In genomic region chr6:99103911-99104310, GRCm38 (mm10) we compare ENCODE assay signal across 27 mouse cellular contexts.
DNase-seq lines count a peak whose midpoint lies in the region; ATAC-seq and TF ChIP-seq lines count a peak whose summit lies in the region.
"Had no signal": no experiment of that assay in that cellular context is flagged by ENCODE, and none has a peak within 500 bp of the region (broad histone marks: within the 10 kb centered on the region; RNA-seq: fewer than 3 reads in every experiment).

No protein-coding gene starts in this region.

- peaks cover 13% of the 10 kb centered on the region for H3K4me1 ChIP-seq in forebrain, embryonic 11.5 days (replicated peaks; ENCODE audit: control insufficient read depth, insufficient read depth, low read length)
- H3K4me1 ChIP-seq in forebrain, postnatal 0 days (ENCODE audit: insufficient read depth) = no peaks in the 10 kb centered on the region
- peaks cover 44% of the 10 kb centered on the region for H3K4me1 ChIP-seq in intestine, embryonic 16.5 days (ENCODE audit: control insufficient read depth, insufficient read depth, low read length)

- H3K27me3 ChIP-seq in forebrain, embryonic 11.5 days (ENCODE audit: control insufficient read depth, insufficient read depth, low read length) = no peaks in the 10 kb centered on the region
- no peaks in the 10 kb centered on the region for H3K27me3 ChIP-seq in forebrain, postnatal 0 days (ENCODE audit: insufficient read depth, low read length)
- no peaks in the 10 kb centered on the region for H3K27me3 ChIP-seq in intestine, embryonic 16.5 days (replicated peaks; ENCODE audit: control insufficient read depth, insufficient read depth, low read length)
- H3K27me3 ChIP-seq: embryonic facial prominence, embryonic 12.5 days; hindbrain, embryonic 15.5 days; limb, embryonic 12.5 days; liver, embryonic 12.5 days; midbrain, embryonic 12.5 days; stomach, embryonic 15.5 days had no signal

- no peak for DNase-seq in forebrain, embryonic 11.5 days (ENCODE audit: low spot score)
- no peak for DNase-seq in forebrain, postnatal 0 days
- peak; percentile 19 for DNase-seq in kidney, adult 9 months
- no peak for DNase-seq in kidney, adult 8-10 months
- peak; percentile 79 for DNase-seq in Muller cell, postnatal 12 days (ENCODE audit: inconsistent ontology term)
- no peak for DNase-seq in layer of hippocampus, postnatal 14 days (ENCODE audit: low spot score in 2 of 2)
- DNase-seq in cerebellum, adult 11 months = no peak
- DNase-seq: adrenal gland, postnatal 25 days; cerebellum, adult 9-11 months; gastrocnemius, adult 2 months; heart, postnatal 4 days; kidney, postnatal 25 days; layer of hippocampus, postnatal 36 days; lung, adult 18-20 months; lung, postnatal 10 days; right cerebral cortex, postnatal 4 days; thymus, adult 2 months; thymus, postnatal 4 days had no signal

- TF ChIP-seq CTCF in forebrain, postnatal 0 days (IDR thresholded peaks at IDR 0.05; ENCODE audit: low read depth) = no peak

- WGBS in forebrain, embryonic 11.5 days = 17% methylated on average over 3 of the region's 3 CpGs
- 36% methylated on average over 3 of the region's 3 CpGs for WGBS in forebrain, postnatal 0 days
- 54% methylated on average over 3 of the region's 3 CpGs for WGBS in intestine, embryonic 16.5 days

- no peaks in the 10 kb centered on the region for H3K36me3 ChIP-seq in forebrain, embryonic 11.5 days (ENCODE audit: control insufficient read depth, insufficient read depth, low read length)
- H3K36me3 ChIP-seq in forebrain, postnatal 0 days (ENCODE audit: insufficient read depth) = no peaks in the 10 kb centered on the region
- H3K36me3 ChIP-seq in intestine, embryonic 16.5 days (ENCODE audit: control insufficient read depth, insufficient read depth, low read length) = no peaks in the 10 kb centered on the region
- H3K36me3 ChIP-seq: embryonic facial prominence, embryonic 12.5 days; hindbrain, embryonic 15.5 days; limb, embryonic 12.5 days; liver, embryonic 12.5 days; midbrain, embryonic 12.5 days; stomach, embryonic 15.5 days had no signal

- no peak overlapping the region for H3K4me2 ChIP-seq in forebrain, embryonic 11.5 days (ENCODE audit: low read depth, low read length, severe bottlenecking)
- H3K4me2 ChIP-seq in forebrain, postnatal 0 days (ENCODE audit: low read depth) = no peak overlapping the region
- no peak overlapping the region for H3K4me2 ChIP-seq in intestine, embryonic 16.5 days (ENCODE audit: low read depth, low read length)
- H3K4me2 ChIP-seq: embryonic facial prominence, embryonic 12.5 days; hindbrain, embryonic 15.5 days; limb, embryonic 12.5 days; liver, embryonic 12.5 days; midbrain, embryonic 12.5 days; stomach, embryonic 15.5 days had no signal

- H3K9ac ChIP-seq in forebrain, embryonic 11.5 days (ENCODE audit: low read length) = no peak overlapping the region
- H3K9ac ChIP-seq in forebrain, postnatal 0 days = no peak overlapping the region
- no peak overlapping the region for H3K9ac ChIP-seq in intestine, embryonic 16.5 days (ENCODE audit: low read depth, low read length)
- H3K9ac ChIP-seq: embryonic facial prominence, embryonic 12.5 days; hindbrain, embryonic 15.5 days; limb, embryonic 12.5 days; liver, embryonic 12.5 days; midbrain, embryonic 12.5 days; stomach, embryonic 15.5 days had no signal

- H3K4me3 ChIP-seq in forebrain, embryonic 11.5 days (ENCODE audit: low read depth, low read length) = no peak overlapping the region
- H3K4me3 ChIP-seq in forebrain, postnatal 0 days (ENCODE audit: low read depth, low read length) = no peak overlapping the region
- no peak overlapping the region for H3K4me3 ChIP-seq in intestine, embryonic 16.5 days (ENCODE audit: low read length)
- H3K4me3 ChIP-seq: embryonic facial prominence, embryonic 12.5 days; gastrocnemius, adult 2 months; hindbrain, embryonic 15.5 days; layer of hippocampus, adult 2 months; limb, embryonic 12.5 days; liver, embryonic 12.5 days; midbrain, embryonic 12.5 days; stomach, embryonic 15.5 days had no signal

- ATAC-seq in forebrain, embryonic 11.5 days (replicated peaks; ENCODE audit: low FRiP score) = peak; percentile 39; the same call in 1 of the 2 replicates
- ATAC-seq in forebrain, postnatal 0 days = no peak
- ATAC-seq in intestine, embryonic 16.5 days = no peak
- ATAC-seq: CD4-positive, CD25-positive, alpha-beta regulatory T cell, adult 4 months; liver, embryonic 12.5 days had no signal

- H3K9me3 ChIP-seq in forebrain, embryonic 11.5 days (ENCODE audit: control insufficient read depth, low read length) = no peaks in the 10 kb centered on the region
- no peaks in the 10 kb centered on the region for H3K9me3 ChIP-seq in forebrain, postnatal 0 days (ENCODE audit: low read length)
- no peaks in the 10 kb centered on the region for H3K9me3 ChIP-seq in intestine, embryonic 16.5 days (ENCODE audit: control insufficient read depth, low read length)
- H3K9me3 ChIP-seq: embryonic facial prominence, embryonic 12.5 days; hindbrain, embryonic 15.5 days; limb, embryonic 12.5 days; liver, embryonic 12.5 days; midbrain, embryonic 12.5 days; stomach, embryonic 15.5 days had no signal

- H3K27ac ChIP-seq in forebrain, embryonic 11.5 days (ENCODE audit: low read depth, low read length) = no peak overlapping the region
- H3K27ac ChIP-seq in forebrain, postnatal 0 days (ENCODE audit: low read depth, low read length) = no peak overlapping the region
- peak overlapping the region; percentile 71 for H3K27ac ChIP-seq in intestine, embryonic 16.5 days (ENCODE audit: low read length)
- H3K27ac ChIP-seq: embryonic facial prominence, embryonic 12.5 days; gastrocnemius, adult 2 months; hindbrain, embryonic 15.5 days; layer of hippocampus, adult 2 months; limb, embryonic 12.5 days; liver, embryonic 12.5 days; midbrain, embryonic 12.5 days; stomach, embryonic 15.5 days had no signal

Comparison
In these comparisons a context has a peak if more than half of its experiments do, and no peak if none do; other contexts are left out.
1. DNase-seq: peak in kidney, adult 9 months (single experiment) and Muller cell, postnatal 12 days (single experiment); none in forebrain, embryonic 11.5 days (single experiment), forebrain, postnatal 0 days (single experiment), kidney, adult 8-10 months (0 of 2), layer of hippocampus, postnatal 14 days (0 of 2) and cerebellum, adult 11 months (single experiment).